Mouse (Mus musculus): ENCODE measurements around the gene Col4a3bp.

DNA sequence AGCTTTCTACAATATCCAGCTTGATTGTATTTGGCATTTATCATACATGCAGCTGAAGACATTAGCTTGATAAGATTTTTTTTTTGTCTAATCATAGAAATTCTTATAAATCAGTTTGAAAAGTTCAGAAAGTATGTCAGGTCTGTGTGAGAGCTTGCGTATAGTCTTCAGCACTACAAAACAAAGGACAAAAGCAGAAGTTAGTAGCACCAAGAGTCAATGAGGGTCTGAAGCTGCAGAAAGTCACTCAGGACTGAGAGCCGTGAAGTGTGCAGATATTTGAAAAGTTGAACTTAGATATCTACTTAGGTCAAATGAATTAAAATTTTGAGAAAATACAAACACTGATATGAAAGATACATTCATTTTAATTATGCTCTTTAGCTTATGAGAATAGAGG is 36.7 kb downstream of the Col4a3bp start:
- TF ChIP-seq POLR2A (IDR thresholded peaks at IDR 0.05; ENCODE audit: low read depth, low read length) (no peak), CTCF (conservative IDR thresholded peaks at IDR 0.05; ENCODE audit: insufficient read depth, insufficient read length, low read depth, low read length) (no peak)
